12 mouse cellular contexts compared by ENCODE assay signal in the genomic region with DNA sequence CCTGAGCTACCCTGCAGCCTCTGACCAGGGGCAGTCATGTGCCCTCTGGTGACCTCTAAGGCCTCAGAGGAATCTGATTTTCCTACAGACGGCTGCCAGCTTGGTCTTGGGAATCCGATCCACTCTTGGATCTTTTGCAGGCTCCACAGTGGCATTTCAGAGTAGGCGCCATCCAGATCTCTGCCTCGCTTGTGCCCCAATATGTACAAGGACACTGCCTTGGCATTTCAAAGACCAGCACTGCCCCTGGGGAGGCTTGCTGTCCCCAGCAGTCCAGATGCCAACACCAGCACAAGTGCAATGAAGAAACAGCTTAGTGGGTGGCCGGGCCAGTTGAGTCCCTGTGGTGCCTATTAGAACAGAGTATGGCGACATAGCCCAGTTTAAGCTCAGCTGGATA.
DNase-seq lines count a peak whose midpoint lies in the region; ATAC-seq lines count a peak whose summit lies in the region.
"Had no signal": no experiment of that assay in that cellular context is flagged by ENCODE, and none has a peak within 500 bp of the region (broad histone marks: within the 10 kb centered on the region; RNA-seq: fewer than 3 reads in every experiment).

No protein-coding gene starts in this region.

- ATAC-seq in CD4-positive, CD25-positive, alpha-beta regulatory T cell, adult 4 months: no peak
- ATAC-seq: intestine, embryonic 15.5 days; midbrain, embryonic 13.5 days had no signal

- DNase-seq in adipocyte (ENCODE audit: low spot score): peak; percentile 66
- DNase-seq in adrenal gland, adult 8-10 months: peak; percentile 28
- peak; percentile 73 for DNase-seq in gastrocnemius, postnatal 25 days
- peak; percentile 42 for DNase-seq in kidney, postnatal 14 days
- DNase-seq in ovary, postnatal 10 days (ENCODE audit: low spot score): no peak
- no peak for DNase-seq in thymus, postnatal 14 days
- no peak for DNase-seq in cerebellum, adult 11 months
- DNase-seq: right cerebral cortex, postnatal 4 days; thymus, postnatal 36 days had no signal

Comparison
In these comparisons a context has a peak if more than half of its experiments do, and no peak if none do; other contexts are left out.
1. DNase-seq: peak in adipocyte (single experiment), adrenal gland, adult 8-10 months (single experiment), gastrocnemius, postnatal 25 days (single experiment) and kidney, postnatal 14 days (single experiment); none in ovary, postnatal 10 days (single experiment), thymus, postnatal 14 days (single experiment) and cerebellum, adult 11 months (single experiment).